Mouse (Mus musculus) liver, embryonic 15.5 days (tissue): ENCODE measurements around the gene Rilpl1. TPM values are rescaled to one million over a fixed set of nuclear protein-coding genes. Genes with fewer than 3 reads are reported as not detected.
A peak's percentile ranks its signal among the peaks of the same experiment; 100 is the strongest.

Source experiments
- ATAC-seq: fragments of 200-750 bp; cut with Nextera tagmentation; 2 replicates; pipeline ENCODE4 v1.8.0; 2017; ENCODE audit warnings: moderate number of reproducible peaks, mild to moderate bottlenecking, moderate library complexity; ENCODE audit not compliant: insufficient read depth
- H3K27ac ChIP-seq: fragments of 300-500 bp; sonication (generic); replicated peaks from 2 replicates; pipeline ENCODE4 v1.5.1; 2015; ENCODE audit warnings: mild to moderate bottlenecking, inconsistent platforms
- H3K27me3 ChIP-seq: fragments of 300-500 bp; sonication (generic); 2 replicates; pipeline ENCODE4 v1.6.1; 2015; ENCODE audit warnings: mild to moderate bottlenecking, inconsistent platforms
- H3K36me3 ChIP-seq: fragments of 300-500 bp; sonication (generic); replicated peaks from 2 replicates; pipeline ENCODE4 v1.6.1; 2015; ENCODE audit warnings: moderate library complexity, mild to moderate bottlenecking, inconsistent platforms
- H3K4me1 ChIP-seq: fragments of 300-500 bp; sonication (generic); replicated peaks from 2 replicates; pipeline ENCODE4 v1.6.1; 2015; ENCODE audit warnings: inconsistent platforms
- H3K4me2 ChIP-seq: fragments of 300-500 bp; sonication (generic); 2 replicates; pipeline ENCODE4 v1.6.1; 2015; ENCODE audit warnings: moderate library complexity, mild to moderate bottlenecking, inconsistent platforms
- H3K4me3 ChIP-seq: fragments of 300-500 bp; sonication (generic); replicated peaks from 2 replicates; pipeline ENCODE4 v1.5.1; 2015; ENCODE audit warnings: mild to moderate bottlenecking, inconsistent platforms
- H3K9ac ChIP-seq: fragments of 300-500 bp; sonication (generic); 2 replicates; pipeline ENCODE4 v1.6.1; 2015; ENCODE audit warnings: moderate library complexity, mild to moderate bottlenecking, inconsistent platforms
- H3K9me3 ChIP-seq: fragments of 300-500 bp; sonication (generic); replicated peaks from 2 replicates; pipeline ENCODE4 v1.6.1; 2016; ENCODE audit warnings: inconsistent platforms
- WGBS: fragments of 180-500 bp; shearing (Covaris S2); methylation state at CpG from one replicate; pipeline ENCODE4 v1.1.7; 2015; ENCODE audit warnings: mixed read lengths; ENCODE audit not compliant: insufficient replicate concordance; 5-methylcytosine and 5-hydroxymethylcytosine counted together
- polyA plus RNA-seq: library from polyadenylated mRNA; unstranded; fragments of >200 nt; fragmentation: Nextera tagmentation; extraction: Ambion mirVana; gene quantifications from 2 replicates; pipeline ENCODE4 v1.2.1, GENCODE M21; 2015

Gene Rilpl1
- polyA plus RNA-seq, 1 experiment from 2014 or later, result 1.9 TPM

- peaks cover 44% of the 10 kb centered on the region for H3K4me1 ChIP-seq
- peak overlapping the region; percentile 93 for H3K27ac ChIP-seq
- peak overlapping the region; percentile 91 for H3K9ac ChIP-seq
- H3K4me2 ChIP-seq, result peak overlapping the region; percentile 82
- peaks cover 45% of the 10 kb centered on the region for H3K36me3 ChIP-seq
- peak overlapping the region; percentile 97 for H3K4me3 ChIP-seq
- ATAC-seq, result no peak
- H3K27me3 ChIP-seq, result 0 out of 2 replicates have a peak, but pooled peaks cover 6% of the 10 kb centered on the region
- no peaks in the 10 kb centered on the region for H3K9me3 ChIP-seq
- 9% methylated on average over 8 of the region's 8 CpGs for WGBS
Observed at GRCm38 (mm10) chr5:124541602-124541973, 10.4 kb upstream of the Rilpl1 start.

- Histone ChIP-seq H3K9me3 (no peaks in the 10 kb centered on the region), H3K4me3 (peak overlapping the region; percentile 97), H3K4me1 (peaks cover 46% of the 10 kb centered on the region), H3K4me2 (peak overlapping the region; percentile 82), H3K9ac (peak overlapping the region; percentile 91), H3K27me3 (0 out of 2 replicates have a peak, but pooled peaks cover 7% of the 10 kb centered on the region), H3K36me3 (peaks cover 39% of the 10 kb centered on the region), H3K27ac (peak overlapping the region; percentile 93)
- WGBS, result under 1% methylated on average over 64 of the region's 89 CpGs
- peak; percentile 89 for ATAC-seq
Observed at GRCm38 (mm10) chr5:124540905-124541601, 9.9 kb upstream of the Rilpl1 start.

- ATAC-seq, result peak; percentile 93
- Histone ChIP-seq H3K4me2 (peak within 1 kb of the TSS; percentile 82), H3K9ac (peak within 1 kb of the TSS; percentile 91), H3K36me3 (peaks cover 33% of the 10 kb centered on the region), H3K27ac (peak within 1 kb of the TSS; percentile 93), H3K9me3 (no peaks in the 10 kb centered on the region), H3K4me3 (peak within 1 kb of the TSS; percentile 97), H3K27me3 (0 out of 2 replicates have a peak, but pooled peaks cover 7% of the 10 kb centered on the region), H3K4me1 (peaks cover 46% of the 10 kb centered on the region)
- WGBS, result under 1% methylated on average over 35 of the region's 35 CpGs
Observed at GRCm38 (mm10) chr5:124540383-124540786, 9.2 kb upstream of the Rilpl1 start, which contains the start of gene Tmed2. TSS of gene Tmed2 (plus strand) at chr5:124540695.

DNA sequence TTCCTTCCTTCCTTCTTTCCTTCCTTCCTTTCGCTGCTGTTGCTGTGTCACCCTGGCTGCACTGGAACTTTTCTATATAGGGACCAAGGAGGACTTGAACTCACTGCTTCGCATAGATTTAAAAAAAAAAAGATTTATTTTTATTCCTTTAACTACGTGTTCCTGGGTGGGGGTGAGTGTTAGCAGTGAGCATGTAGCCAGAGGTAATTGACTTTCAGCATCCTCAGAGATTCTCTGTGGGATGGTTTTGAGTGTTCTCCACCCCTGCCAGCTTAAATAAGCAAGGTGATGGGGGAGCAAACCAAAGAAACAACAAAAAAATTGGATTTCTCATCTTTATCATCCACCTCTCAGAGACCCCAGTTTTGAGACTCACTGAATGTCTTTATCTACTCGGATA, 8.7 kb upstream of the Rilpl1 start:
- WGBS, result 70% methylated on average over 4 of the region's 4 CpGs
- H3K4me3 ChIP-seq, result peak overlapping the region; percentile 97
- H3K36me3 ChIP-seq, result peaks cover 28% of the 10 kb centered on the region
- H3K9ac ChIP-seq, result peak overlapping the region; percentile 58
- 0 out of 2 replicates have a peak, but pooled peaks cover 7% of the 10 kb centered on the region for H3K27me3 ChIP-seq
- H3K27ac ChIP-seq, result peak overlapping the region; percentile 93; the same call in 1 of the 2 replicates
- no peaks in the 10 kb centered on the region for H3K9me3 ChIP-seq
- H3K4me2 ChIP-seq, result peak overlapping the region; percentile 76
- no peak for ATAC-seq
- H3K4me1 ChIP-seq, result peaks cover 50% of the 10 kb centered on the region

DNA sequence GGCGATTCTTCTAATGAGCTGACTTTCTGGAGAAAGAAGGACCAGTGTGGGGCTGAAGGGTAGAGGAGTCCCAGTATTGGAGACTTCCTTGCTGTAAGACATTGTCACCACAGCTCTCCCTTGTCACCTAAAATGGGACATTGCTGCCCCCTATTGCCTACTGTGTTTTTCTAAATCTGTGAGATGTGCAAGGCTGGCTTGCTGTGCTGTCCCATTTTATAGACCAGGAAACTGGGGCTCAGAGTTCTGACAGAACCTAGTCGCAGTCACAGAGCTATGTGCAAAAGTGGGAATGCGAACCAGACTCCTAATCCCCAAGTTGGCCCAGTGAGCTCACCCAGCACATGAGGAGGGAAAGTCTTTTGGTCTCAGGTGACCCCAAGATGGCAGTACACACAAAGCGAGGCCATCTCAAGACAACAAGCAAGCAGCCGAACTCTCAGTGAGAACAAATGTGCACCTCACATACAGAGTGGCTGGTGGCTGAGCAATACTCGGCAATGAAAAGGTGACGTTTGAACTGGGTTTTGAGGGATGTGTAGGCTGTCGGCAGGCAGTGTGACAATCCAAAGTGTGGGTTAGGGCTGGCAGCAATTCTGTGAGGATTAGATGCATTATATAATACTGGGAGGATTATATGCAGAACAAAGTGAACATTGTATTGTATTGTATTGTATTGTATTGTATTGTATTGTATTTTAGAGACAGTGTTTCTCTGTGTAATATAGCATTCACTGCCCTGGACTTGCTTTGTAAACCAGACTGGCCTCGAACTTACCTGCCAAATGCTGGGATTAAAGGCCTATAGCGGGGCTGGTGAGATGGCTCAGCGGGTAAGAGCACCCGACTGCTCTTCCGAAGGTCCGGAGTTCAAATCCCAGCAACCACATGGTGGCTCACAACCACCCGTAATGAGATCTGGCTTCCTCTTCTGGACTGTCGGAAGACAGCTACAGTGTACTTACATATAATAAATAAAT, 7.9 kb upstream of the Rilpl1 start:
- Histone ChIP-seq H3K4me3 (no peak overlapping the region), H3K4me2 (no peak overlapping the region), H3K36me3 (peaks cover 20% of the 10 kb centered on the region), H3K9me3 (no peaks in the 10 kb centered on the region), H3K27me3 (0 out of 2 replicates have a peak, but pooled peaks cover 7% of the 10 kb centered on the region), H3K9ac (no peak overlapping the region), H3K27ac (no peak overlapping the region), H3K4me1 (peaks cover 49% of the 10 kb centered on the region)
- WGBS, result 70% methylated on average over 16 of the region's 16 CpGs
- ATAC-seq, result no peak

DNA sequence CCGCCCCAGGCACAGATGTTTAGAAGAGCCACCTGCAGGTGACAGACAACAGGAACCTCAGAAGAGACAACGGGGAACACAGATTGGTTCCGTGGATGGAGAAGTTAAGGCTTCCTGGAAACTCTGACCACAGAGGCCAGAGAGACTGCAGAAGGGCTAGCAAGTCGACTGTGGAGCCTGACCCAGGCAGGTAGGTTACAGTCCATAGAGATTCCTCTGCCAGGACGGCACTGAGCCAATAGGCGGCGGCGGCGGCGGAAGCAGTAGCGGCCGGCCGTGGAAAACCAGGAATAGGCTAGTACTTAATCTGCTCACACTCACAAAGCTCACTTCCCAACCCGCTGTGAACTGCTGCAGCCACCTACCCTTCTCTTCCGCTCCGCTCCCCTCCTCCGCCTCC, 5.6 kb upstream of the Rilpl1 start:
- no peak for ATAC-seq
- Histone ChIP-seq H3K27me3 (peaks cover 25% of the 10 kb centered on the region), H3K27ac (no peak overlapping the region), H3K36me3 (no peaks in the 10 kb centered on the region), H3K9me3 (no peaks in the 10 kb centered on the region), H3K4me3 (peak overlapping the region; percentile 21), H3K4me1 (peaks cover 39% of the 10 kb centered on the region), H3K4me2 (peak overlapping the region; percentile 51), H3K9ac (no peak overlapping the region)
- WGBS, result 9% methylated on average over 17 of the region's 17 CpGs

DNA sequence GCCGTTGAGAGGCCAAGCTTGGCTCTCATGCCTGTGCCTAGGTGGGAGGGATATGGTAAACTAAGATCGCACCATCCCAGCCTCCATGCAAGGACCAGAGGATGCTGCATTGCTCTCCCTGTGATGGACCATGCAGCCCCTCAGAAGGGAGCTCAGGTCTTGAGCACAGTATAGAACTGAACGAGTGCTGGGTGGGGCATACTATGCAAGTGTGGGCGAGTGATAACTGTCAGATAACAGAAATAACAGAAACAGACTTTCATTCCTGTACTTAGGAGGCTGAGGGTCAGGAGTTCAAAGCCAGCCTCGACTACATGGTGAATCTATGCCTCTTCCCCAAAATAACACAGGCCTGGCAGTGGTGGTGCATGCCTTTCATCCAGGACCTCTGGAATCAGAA, 3.8 kb upstream of the Rilpl1 start:
- no peak overlapping the region for H3K4me2 ChIP-seq
- peaks cover 42% of the 10 kb centered on the region for H3K27me3 ChIP-seq
- ATAC-seq, result no peak
- H3K9me3 ChIP-seq, result no peaks in the 10 kb centered on the region
- whole genome bisulfite sequencing, result 31% methylated on average over 5 of the region's 5 CpGs
- no peak overlapping the region for H3K4me3 ChIP-seq
- no peak overlapping the region for H3K9ac ChIP-seq
- no peaks in the 10 kb centered on the region for H3K36me3 ChIP-seq
- no peak overlapping the region for H3K27ac ChIP-seq
- H3K4me1 ChIP-seq, result peaks cover 53% of the 10 kb centered on the region

GRCm38 (mm10) chr5:124532451-124532850, 1.3 kb upstream of the Rilpl1 start:
- H3K4me2 ChIP-seq, result no peak overlapping the region; the same call in 1 of the 2 replicates
- H3K4me1 ChIP-seq, result peaks cover 44% of the 10 kb centered on the region
- no peak overlapping the region for H3K9ac ChIP-seq
- H3K4me3 ChIP-seq, result no peak overlapping the region
- H3K27ac ChIP-seq, result no peak overlapping the region
- H3K27me3 ChIP-seq, result peaks cover 63% of the 10 kb centered on the region
- H3K36me3 ChIP-seq, result no peaks in the 10 kb centered on the region
- peak; percentile 26; the same call in 1 of the 2 replicates for ATAC-seq
- 15% methylated on average over 7 of the region's 7 CpGs for WGBS
- H3K9me3 ChIP-seq, result no peaks in the 10 kb centered on the region

GRCm38 (mm10) chr5:124531583-124531930, 366 bp upstream of the Rilpl1 start:
- Histone ChIP-seq H3K9ac (0 out of 2 replicates have a peak overlapping the region, but pooled peaks have one; percentile 29), H3K27me3 (peaks cover 56% of the 10 kb centered on the region), H3K9me3 (no peaks in the 10 kb centered on the region), H3K36me3 (no peaks in the 10 kb centered on the region), H3K27ac (no peak overlapping the region), H3K4me3 (peak overlapping the region; percentile 63), H3K4me2 (peak overlapping the region; percentile 77), H3K4me1 (peaks cover 38% of the 10 kb centered on the region)
- ATAC-seq, result no peak
- WGBS, result 15% methylated on average over 14 of the region's 14 CpGs

GRCm38 (mm10) chr5:124529697-124530096, 1.5 kb downstream of the Rilpl1 start:
- Histone ChIP-seq H3K27me3 (peaks cover 55% of the 10 kb centered on the region), H3K27ac (no peak overlapping the region), H3K36me3 (no peaks in the 10 kb centered on the region), H3K4me3 (0 out of 2 replicates have a peak overlapping the region, but pooled peaks have one; percentile 63), H3K9me3 (no peaks in the 10 kb centered on the region), H3K4me2 (peak overlapping the region; percentile 77; the same call in 1 of the 2 replicates), H3K4me1 (peaks cover 31% of the 10 kb centered on the region), H3K9ac (no peak overlapping the region)
- 13% methylated on average over 8 of the region's 8 CpGs for WGBS
- no peak for ATAC-seq
